Mouse (Mus musculus) frontal cortex, adult (tissue): Measurements from ENCODE around the gene Rab31.

Experiments
- ATAC-seq: cut with Nextera tagmentation; 2 replicates; pipeline ENCODE4 v1.9.2; 2017; ENCODE audit warnings: mild to moderate bottlenecking, moderate library complexity, mixed read lengths; ENCODE audit not compliant: low TSS enrichment

Gene Rab31

GRCm38 (mm10) chr17:65771951-65772934 is at the start of gene Rab31:
Gene Rab31 (minus strand): TSS chr17:65772752.
- ATAC-seq: peak; percentile 61

- ATAC-seq: no peak
These were observed 47.6 kb upstream of the Rab31 start for GRCm38 (mm10) chr17:65820197-65820596.

GRCm38 (mm10) chr17:65813763-65814162 is 41.2 kb upstream of the Rab31 start:
- ATAC-seq: no peak

GRCm38 (mm10) chr17:65811032-65811431 is 38.5 kb upstream of the Rab31 start:
- no peak for ATAC-seq

- peak; percentile 73 for ATAC-seq
These were observed 33.9 kb upstream of the Rab31 start for GRCm38 (mm10) chr17:65806416-65806815.

- ATAC-seq: peak; percentile 56; the same call in 1 of the 2 replicates
These were observed 33.4 kb upstream of the Rab31 start for GRCm38 (mm10) chr17:65805966-65806365.

- no peak for ATAC-seq
These were observed 29.5 kb upstream of the Rab31 start for GRCm38 (mm10) chr17:65802026-65802425.

- ATAC-seq: no peak
These were observed 27.9 kb upstream of the Rab31 start for GRCm38 (mm10) chr17:65800451-65800850.

- no peak for ATAC-seq
These were observed 26.8 kb upstream of the Rab31 start for GRCm38 (mm10) chr17:65799353-65799752.

GRCm38 (mm10) chr17:65798446-65798845 is 25.9 kb upstream of the Rab31 start:
- ATAC-seq: no peak

GRCm38 (mm10) chr17:65796056-65796455 is 23.5 kb upstream of the Rab31 start:
- ATAC-seq: no peak

- ATAC-seq: no peak
These were observed 21.7 kb upstream of the Rab31 start for GRCm38 (mm10) chr17:65794096-65794850.

GRCm38 (mm10) chr17:65793307-65793930 is 20.9 kb upstream of the Rab31 start:
- ATAC-seq: no peak

GRCm38 (mm10) chr17:65791161-65791560 is 18.6 kb upstream of the Rab31 start:
- no peak for ATAC-seq

- ATAC-seq: no peak
These were observed 17.0 kb upstream of the Rab31 start for GRCm38 (mm10) chr17:65789576-65789975.

GRCm38 (mm10) chr17:65788542-65789291 is 16.2 kb upstream of the Rab31 start:
- ATAC-seq: no peak

- no peak for ATAC-seq
These were observed 14.7 kb upstream of the Rab31 start for GRCm38 (mm10) chr17:65787261-65787660.

GRCm38 (mm10) chr17:65786225-65786624 is 13.7 kb upstream of the Rab31 start:
- ATAC-seq: no peak

GRCm38 (mm10) chr17:65785707-65786106 is 13.2 kb upstream of the Rab31 start:
- ATAC-seq: no peak

GRCm38 (mm10) chr17:65784610-65785140 is 12.1 kb upstream of the Rab31 start:
- ATAC-seq: no peak
